Mouse (Mus musculus) kidney, adult 2 months (tissue): ENCODE results near the gene Wbp1.

Source experiments
- CTCF ChIP-seq: fragments of 200-500 bp; conservative IDR thresholded peaks from 2 replicates; pipeline ENCODE4 v1.5.1; 2011; ENCODE audit warnings: low read depth, mild to moderate bottlenecking, control low read depth, low read length, moderate library complexity, mixed read lengths; ENCODE audit not compliant: insufficient read depth, insufficient read length
- POLR2A ChIP-seq: fragments of 200-500 bp; IDR thresholded peaks from one replicate; pipeline ENCODE4 v1.6.1; 2011; ENCODE audit warnings: low read depth, low read length, control low read depth

DNA sequence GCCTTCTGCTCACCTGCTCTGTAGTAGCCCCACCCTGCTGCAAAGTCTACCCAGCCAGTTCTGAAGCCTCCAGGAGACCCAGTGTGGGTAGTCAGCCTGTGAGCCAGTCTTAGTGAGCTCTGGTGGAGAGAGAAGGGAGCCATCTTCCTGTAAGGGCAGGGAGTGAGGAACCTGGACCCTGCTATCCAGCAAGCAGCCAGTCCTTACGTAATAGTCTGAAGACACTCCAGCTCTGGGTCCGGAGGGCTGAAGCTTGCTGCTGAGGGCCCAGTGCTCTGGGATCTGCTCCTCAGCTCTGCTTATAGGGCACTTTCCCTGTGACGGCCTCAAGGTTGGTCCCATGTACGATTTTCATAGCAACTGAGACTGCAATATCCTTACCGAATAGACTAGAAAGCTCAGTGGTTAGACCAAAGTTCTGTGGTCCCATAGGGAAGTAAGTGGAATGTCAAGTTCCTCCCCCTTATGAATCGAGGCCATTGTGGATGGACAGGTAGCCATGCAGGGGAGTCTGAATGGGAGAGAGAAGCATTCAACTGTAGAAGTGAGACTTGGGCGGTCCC, 13.7 kb upstream of the Wbp1 start, which contains the start of gene Rtkn:
- no peak for TF ChIP-seq CTCF
- TF ChIP-seq POLR2A: no peak
